Mouse (Mus musculus): ENCODE data around the gene Ppfia3. TPM values are rescaled to one million over a fixed set of nuclear protein-coding genes. Genes with fewer than 3 reads are reported as not detected.

The Ppfia3 gene
- polyA plus RNA-seq, 1 experiment from 2014 or later: 7.7 TPM

DNA sequence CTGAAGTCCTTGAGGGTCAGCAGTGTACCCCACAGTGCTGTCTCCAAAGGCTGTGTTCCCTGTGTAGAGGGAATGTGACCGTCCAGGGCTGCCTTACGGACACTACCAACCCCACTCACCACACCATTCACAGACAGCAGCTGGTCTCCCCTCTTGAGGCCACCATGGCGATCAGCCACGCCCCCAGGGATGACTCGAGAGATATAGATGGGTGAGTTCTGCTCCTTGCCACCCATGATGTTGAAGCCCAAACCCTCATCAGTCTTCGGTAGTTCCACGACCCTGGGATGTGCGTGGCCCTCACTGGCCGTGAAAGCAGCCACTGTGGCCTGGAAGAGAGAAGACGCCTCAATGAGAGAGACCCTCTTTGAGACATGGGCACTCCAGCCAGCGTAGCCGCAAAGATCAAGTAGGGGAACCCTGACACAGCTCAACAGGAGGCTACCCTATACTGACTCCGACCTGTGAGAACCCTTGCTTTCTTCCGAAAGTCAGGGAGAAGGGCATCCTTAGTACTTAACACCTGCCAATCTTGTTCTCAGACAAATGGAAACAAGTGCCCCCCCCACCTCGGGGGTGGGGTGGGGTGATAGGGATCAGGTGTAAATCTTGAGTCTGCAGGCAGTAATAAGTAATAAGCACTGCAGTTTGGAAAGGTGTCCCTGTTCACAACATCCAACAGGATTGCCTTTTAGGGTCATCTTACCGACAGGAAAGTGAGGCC is 2.4 kb upstream of the Ppfia3 start:
- 73% methylated on average over 16 of the region's 16 CpGs for WGBS
- H3K9me3 ChIP-seq (ENCODE audit: control insufficient read depth, low read length): no peaks in the 10 kb centered on the region
- H3K9ac ChIP-seq (ENCODE audit: low read length): no peak overlapping the region
- H3K4me1 ChIP-seq (ENCODE audit: control insufficient read depth, insufficient read depth, low read length): peaks cover 25% of the 10 kb centered on the region
- DNase-seq (ENCODE audit: low spot score, missing footprints): no peak
- no peak overlapping the region for H3K27ac ChIP-seq (ENCODE audit: low read depth, low read length)
- H3K27me3 ChIP-seq (ENCODE audit: control insufficient read depth, insufficient read depth, low read length): peaks cover 29% of the 10 kb centered on the region
- no peak overlapping the region for H3K4me2 ChIP-seq
- no peak for ATAC-seq (ENCODE audit: low FRiP score)
- H3K4me3 ChIP-seq (ENCODE audit: low read depth, low read length): no peak overlapping the region
- H3K36me3 ChIP-seq (ENCODE audit: control insufficient read depth, insufficient read depth, low read length): peaks cover 7% of the 10 kb centered on the region; the same call in 1 of the 2 replicates

DNA sequence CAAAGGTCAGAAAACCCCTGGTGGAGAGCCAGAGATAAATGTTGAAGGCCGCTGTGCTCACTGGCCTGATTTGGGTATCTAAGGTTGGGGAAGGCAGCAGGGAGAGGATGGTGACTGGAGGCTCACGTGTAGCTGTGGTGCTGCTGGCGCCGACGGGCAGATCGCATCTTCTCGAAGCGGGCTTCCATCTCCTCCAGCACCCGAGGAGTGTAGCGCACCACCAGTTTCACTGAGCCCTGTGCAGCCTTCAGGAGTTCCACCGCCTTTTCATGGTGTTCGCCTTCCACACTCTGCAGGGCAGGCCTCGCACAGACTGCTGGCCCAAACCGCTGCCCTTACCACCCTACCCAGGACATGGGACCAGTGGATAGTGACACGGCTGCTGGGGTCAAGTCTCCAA is 1.4 kb upstream of the Ppfia3 start:
- Histone ChIP-seq H3K36me3 (ENCODE audit: control insufficient read depth, insufficient read depth, low read length) (peaks cover 5% of the 10 kb centered on the region; the same call in 1 of the 2 replicates), H3K9me3 (ENCODE audit: control insufficient read depth, low read length) (no peaks in the 10 kb centered on the region), H3K27me3 (ENCODE audit: control insufficient read depth, insufficient read depth, low read length) (peaks cover 36% of the 10 kb centered on the region), H3K4me2 (peak overlapping the region; percentile 88), H3K4me3 (ENCODE audit: low read depth, low read length) (no peak overlapping the region; the same call in 1 of the 2 replicates), H3K4me1 (ENCODE audit: control insufficient read depth, insufficient read depth, low read length) (peaks cover 25% of the 10 kb centered on the region), H3K9ac (ENCODE audit: low read length) (peak overlapping the region; percentile 51; the same call in 1 of the 2 replicates), H3K27ac (ENCODE audit: low read depth, low read length) (no peak overlapping the region)
- DNase-seq (ENCODE audit: low spot score, missing footprints) (no peak), ATAC-seq (ENCODE audit: low FRiP score) (no peak)
- 74% methylated on average over 15 of the region's 15 CpGs for WGBS

- Histone ChIP-seq H3K9ac (ENCODE audit: low read length) (peak overlapping the region; percentile 86), H3K4me2 (peak overlapping the region; percentile 88), H3K4me3 (ENCODE audit: low read depth, low read length) (peak overlapping the region; percentile 78), H3K27ac (ENCODE audit: low read depth, low read length) (peak overlapping the region; percentile 44; the same call in 1 of the 2 replicates), H3K9me3 (ENCODE audit: control insufficient read depth, low read length) (no peaks in the 10 kb centered on the region), H3K4me1 (ENCODE audit: control insufficient read depth, insufficient read depth, low read length) (peaks cover 25% of the 10 kb centered on the region), H3K36me3 (ENCODE audit: control insufficient read depth, insufficient read depth, low read length) (no peaks in the 10 kb centered on the region), H3K27me3 (ENCODE audit: control insufficient read depth, insufficient read depth, low read length) (peaks cover 43% of the 10 kb centered on the region)
- DNase-seq (ENCODE audit: low spot score, missing footprints) (peak; percentile 99), ATAC-seq (ENCODE audit: low FRiP score) (peak; percentile 89)
- under 1% methylated on average over 67 of the region's 70 CpGs for WGBS
Observed at GRCm38 (mm10) chr7:45367020-45367880, 431 bp upstream of the Ppfia3 start.

DNA sequence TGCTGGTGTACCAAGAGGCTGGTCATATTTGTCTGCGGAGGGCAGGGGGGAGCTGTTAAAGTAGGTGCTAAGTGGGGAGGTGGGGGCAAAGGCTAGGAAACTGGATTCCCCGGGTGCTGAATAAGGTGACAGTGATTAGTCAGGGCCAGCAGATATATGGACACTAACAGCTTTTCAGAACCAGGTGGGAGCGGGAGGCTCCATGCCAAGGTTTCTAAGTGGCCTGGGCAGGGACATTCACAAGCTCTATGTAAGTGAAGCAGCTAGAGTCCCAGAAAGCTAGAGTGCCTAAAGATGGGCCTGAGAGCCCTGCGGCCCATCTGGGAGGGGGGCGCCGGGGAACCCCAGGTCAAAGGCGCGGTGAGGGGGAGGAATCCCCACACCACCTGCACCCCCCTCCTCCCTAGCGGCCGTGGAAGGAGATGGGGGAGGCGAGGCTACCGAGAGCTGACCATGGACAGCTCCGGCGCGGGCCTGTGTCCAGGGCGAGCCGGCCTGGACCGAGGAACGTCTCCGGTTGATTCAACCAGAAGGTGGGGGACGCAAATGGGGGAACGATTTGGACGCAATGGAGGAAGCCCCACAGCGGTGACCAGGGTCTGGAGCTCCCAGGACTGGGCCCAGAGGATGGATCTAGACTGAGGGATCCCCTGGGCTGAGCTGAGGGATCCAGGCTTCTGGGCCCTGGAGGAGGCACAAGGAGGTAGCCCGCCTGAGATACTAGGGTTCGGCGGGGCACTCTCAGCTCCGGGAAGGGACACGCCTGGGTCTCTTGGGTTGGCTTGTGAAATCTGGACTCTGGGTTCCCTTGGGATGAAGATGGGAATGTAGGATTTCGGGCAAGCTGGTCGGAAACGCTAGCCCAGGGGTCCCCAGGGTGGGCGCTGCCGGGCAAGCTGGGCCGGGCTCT is 822 bp downstream of the Ppfia3 start:
- ATAC-seq (ENCODE audit: low FRiP score) (no peak), DNase-seq (ENCODE audit: low spot score, missing footprints) (peak; percentile 96)
- Histone ChIP-seq H3K9ac (ENCODE audit: low read length) (peak overlapping the region; percentile 86), H3K36me3 (ENCODE audit: control insufficient read depth, insufficient read depth, low read length) (no peaks in the 10 kb centered on the region), H3K4me2 (peak overlapping the region; percentile 88), H3K27ac (ENCODE audit: low read depth, low read length) (no peak overlapping the region), H3K4me1 (ENCODE audit: control insufficient read depth, insufficient read depth, low read length) (peaks cover 28% of the 10 kb centered on the region), H3K27me3 (ENCODE audit: control insufficient read depth, insufficient read depth, low read length) (peaks cover 44% of the 10 kb centered on the region), H3K4me3 (ENCODE audit: low read depth, low read length) (peak overlapping the region; percentile 78), H3K9me3 (ENCODE audit: control insufficient read depth, low read length) (no peaks in the 10 kb centered on the region)
- 3% methylated on average over 35 of the region's 35 CpGs for WGBS

DNA sequence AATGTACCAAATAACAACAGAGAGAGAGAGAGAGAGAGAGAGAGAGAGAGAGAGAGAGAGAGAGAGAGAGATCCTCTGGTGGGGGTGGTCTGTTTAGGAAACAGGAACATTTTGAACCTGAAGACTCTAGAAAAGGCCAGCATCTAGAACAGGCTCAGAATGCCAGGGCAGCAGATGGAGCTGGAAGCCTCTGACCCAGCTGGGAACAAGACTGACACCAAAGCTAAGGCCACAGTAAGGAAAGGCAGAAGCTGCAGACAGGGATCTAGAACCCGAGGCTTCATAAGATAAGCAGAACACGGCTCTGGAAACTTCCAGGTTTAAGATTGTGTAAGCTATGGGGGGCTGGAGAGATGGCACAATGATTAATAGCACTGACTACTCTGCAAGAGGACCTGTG is 2.8 kb downstream of the Ppfia3 start:
- 81% methylated on average over 2 of the region's 2 CpGs for WGBS
- peaks cover 35% of the 10 kb centered on the region for H3K27me3 ChIP-seq (ENCODE audit: control insufficient read depth, insufficient read depth, low read length)
- no peak overlapping the region for H3K4me2 ChIP-seq
- no peaks in the 10 kb centered on the region for H3K36me3 ChIP-seq (ENCODE audit: control insufficient read depth, insufficient read depth, low read length)
- H3K4me3 ChIP-seq (ENCODE audit: low read depth, low read length): no peak overlapping the region
- no peak overlapping the region for H3K9ac ChIP-seq (ENCODE audit: low read length)
- ATAC-seq (ENCODE audit: low FRiP score) (no peak), DNase-seq (ENCODE audit: low spot score, missing footprints) (no peak)
- no peaks in the 10 kb centered on the region for H3K9me3 ChIP-seq (ENCODE audit: control insufficient read depth, low read length)
- H3K4me1 ChIP-seq (ENCODE audit: control insufficient read depth, insufficient read depth, low read length): peaks cover 16% of the 10 kb centered on the region
- no peak overlapping the region for H3K27ac ChIP-seq (ENCODE audit: low read depth, low read length)

GRCm38 (mm10) chr7:45362801-45363200 is 4.0 kb downstream of the Ppfia3 start:
- Histone ChIP-seq H3K9ac (ENCODE audit: low read length) (no peak overlapping the region), H3K27me3 (ENCODE audit: control insufficient read depth, insufficient read depth, low read length) (peaks cover 24% of the 10 kb centered on the region), H3K4me1 (ENCODE audit: control insufficient read depth, insufficient read depth, low read length) (peaks cover 12% of the 10 kb centered on the region), H3K4me2 (no peak overlapping the region), H3K27ac (ENCODE audit: low read depth, low read length) (no peak overlapping the region), H3K36me3 (ENCODE audit: control insufficient read depth, insufficient read depth, low read length) (no peaks in the 10 kb centered on the region), H3K9me3 (ENCODE audit: control insufficient read depth, low read length) (no peaks in the 10 kb centered on the region), H3K4me3 (ENCODE audit: low read depth, low read length) (no peak overlapping the region)
- 5% methylated on average over 13 of the region's 13 CpGs for WGBS
- DNase-seq (ENCODE audit: low spot score, missing footprints): peak; percentile 87
- no peak for ATAC-seq (ENCODE audit: low FRiP score)

DNA sequence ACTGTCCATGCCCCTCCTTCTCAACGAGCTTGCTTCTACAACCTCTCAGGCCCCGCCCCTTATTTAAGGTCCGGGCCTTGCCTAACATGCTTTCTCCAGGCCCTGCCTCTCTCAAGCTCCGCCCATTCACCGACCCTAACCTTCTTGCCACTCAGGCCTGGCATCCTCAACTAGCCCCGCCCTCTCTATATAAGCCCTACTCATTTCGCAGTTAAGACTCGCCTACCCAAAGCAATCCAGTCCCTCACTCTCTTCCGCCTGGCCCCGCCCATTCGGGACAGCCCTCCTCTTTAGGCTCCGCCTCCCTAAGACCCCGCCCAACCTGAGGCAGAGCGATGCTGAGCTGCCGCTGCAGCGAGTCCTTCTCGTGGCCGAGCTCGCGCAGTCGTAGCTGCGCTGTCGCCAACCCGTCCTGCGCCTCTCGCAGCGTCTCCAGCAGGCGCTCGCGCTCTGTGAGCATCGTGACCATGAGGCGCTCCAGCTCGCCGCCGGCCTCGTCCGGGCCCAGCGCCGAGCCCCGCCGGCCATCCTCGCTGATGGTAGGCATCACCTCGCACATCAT is 5.5 kb downstream of the Ppfia3 start:
- no peaks in the 10 kb centered on the region for H3K9me3 ChIP-seq (ENCODE audit: control insufficient read depth, low read length)
- DNase-seq (ENCODE audit: low spot score, missing footprints) (peak; percentile 98), ATAC-seq (ENCODE audit: low FRiP score) (peak; percentile 89)
- H3K36me3 ChIP-seq (ENCODE audit: control insufficient read depth, insufficient read depth, low read length): no peaks in the 10 kb centered on the region
- H3K4me1 ChIP-seq (ENCODE audit: control insufficient read depth, insufficient read depth, low read length): peaks cover 10% of the 10 kb centered on the region
- H3K27me3 ChIP-seq (ENCODE audit: control insufficient read depth, insufficient read depth, low read length): peaks cover 24% of the 10 kb centered on the region
- peak overlapping the region; percentile 65 for H3K9ac ChIP-seq (ENCODE audit: low read length)
- peak overlapping the region; percentile 40 for H3K4me3 ChIP-seq (ENCODE audit: low read depth, low read length)
- no peak overlapping the region for H3K27ac ChIP-seq (ENCODE audit: low read depth, low read length)
- peak overlapping the region; percentile 76 for H3K4me2 ChIP-seq
- WGBS: under 1% methylated on average over 43 of the region's 43 CpGs

- no peak for ATAC-seq (ENCODE audit: low FRiP score)
Observed at GRCm38 (mm10) chr7:45360404-45361125, 6.3 kb downstream of the Ppfia3 start.

More at GRCm38 (mm10) chr7:45360404-45361125, 6.3 kb downstream of the Ppfia3 start:
- WGBS: 54% methylated on average over 18 of the region's 18 CpGs
- Histone ChIP-seq H3K27me3 (ENCODE audit: control insufficient read depth, insufficient read depth, low read length) (peaks cover 23% of the 10 kb centered on the region), H3K4me1 (ENCODE audit: control insufficient read depth, insufficient read depth, low read length) (peaks cover 6% of the 10 kb centered on the region), H3K27ac (ENCODE audit: low read depth, low read length) (no peak overlapping the region), H3K9me3 (ENCODE audit: control insufficient read depth, low read length) (no peaks in the 10 kb centered on the region), H3K36me3 (ENCODE audit: control insufficient read depth, insufficient read depth, low read length) (no peaks in the 10 kb centered on the region), H3K4me3 (ENCODE audit: low read depth, low read length) (no peak overlapping the region), H3K4me2 (no peak overlapping the region; the same call in 1 of the 2 replicates), H3K9ac (ENCODE audit: low read length) (no peak overlapping the region)
- DNase-seq (ENCODE audit: low spot score, missing footprints): no peak
